ENCODE assay signal across 8 mouse cellular contexts in genomic region chr14:25396990-25397531, GRCm38 (mm10).
DNase-seq lines count a peak whose midpoint lies in the region; ATAC-seq lines count a peak whose summit lies in the region.

No protein-coding gene starts in this region.

- no peaks in the 10 kb centered on the region for H3K36me3 ChIP-seq in forebrain, embryonic 16.5 days (ENCODE audit: control insufficient read depth, insufficient read depth)
- H3K36me3 ChIP-seq in hindbrain, embryonic 11.5 days (ENCODE audit: control insufficient read depth, insufficient read depth, low read length), result no peaks in the 10 kb centered on the region
- H3K36me3 ChIP-seq in limb, embryonic 15.5 days, result no peaks in the 10 kb centered on the region

- 3% methylated on average over 9 of the region's 9 CpGs for WGBS in forebrain, embryonic 16.5 days
- 1% methylated on average over 9 of the region's 9 CpGs for WGBS in hindbrain, embryonic 11.5 days
- WGBS in limb, embryonic 15.5 days, result 3% methylated on average over 9 of the region's 9 CpGs

- H3K27ac ChIP-seq in forebrain, embryonic 16.5 days (ENCODE audit: low read length), result peak overlapping the region; percentile 80
- peak overlapping the region; percentile 68 for H3K27ac ChIP-seq in hindbrain, embryonic 11.5 days (ENCODE audit: low read depth, low read length)
- H3K27ac ChIP-seq in limb, embryonic 15.5 days, result peak overlapping the region; percentile 28

- H3K9me3 ChIP-seq in forebrain, embryonic 16.5 days (ENCODE audit: control insufficient read depth, low read length), result no peaks in the 10 kb centered on the region
- no peaks in the 10 kb centered on the region for H3K9me3 ChIP-seq in hindbrain, embryonic 11.5 days (ENCODE audit: control insufficient read depth, low read length)
- H3K9me3 ChIP-seq in limb, embryonic 15.5 days, result no peaks in the 10 kb centered on the region

- peak; percentile 57 for DNase-seq in 3134 (ENCODE audit: extremely low read depth, insufficient read length, low spot score)
- peak; percentile 64 for DNase-seq in adrenal gland, postnatal 25 days
- peak; percentile 78 for DNase-seq in hindbrain, embryonic 11.5 days (ENCODE audit: low spot score)
- peak; percentile 78 for DNase-seq in neural tube, embryonic 10.5 days (ENCODE audit: extremely low spot score, low spot score)
- DNase-seq in left cerebral cortex, adult 8-10 months (ENCODE audit: low spot score in 2 of 2), result no peak
- no peak for DNase-seq in layer of hippocampus, adult 9-11 months

- peak; percentile 83 for ATAC-seq in forebrain, embryonic 16.5 days
- ATAC-seq in hindbrain, embryonic 11.5 days (ENCODE audit: low FRiP score), result peak; percentile 85
- ATAC-seq in limb, embryonic 15.5 days (ENCODE audit: insufficient number of reproducible peaks, low FRiP score, low TSS enrichment, low read depth), result peak; percentile 72; the same call in 1 of the 2 replicates

- no peaks in the 10 kb centered on the region for H3K27me3 ChIP-seq in forebrain, embryonic 16.5 days (replicated peaks; ENCODE audit: control insufficient read depth, insufficient read depth, low read length)
- peaks cover 5% of the 10 kb centered on the region for H3K27me3 ChIP-seq in hindbrain, embryonic 11.5 days (ENCODE audit: control insufficient read depth, insufficient read depth, low read length)
- H3K27me3 ChIP-seq in limb, embryonic 15.5 days, result no peaks in the 10 kb centered on the region

- peak overlapping the region; percentile 24 for H3K4me2 ChIP-seq in forebrain, embryonic 16.5 days (ENCODE audit: low read length)
- H3K4me2 ChIP-seq in hindbrain, embryonic 11.5 days (replicated peaks; ENCODE audit: low read depth, low read length), result peak overlapping the region; percentile 15; the same call in 1 of the 2 replicates
- peak overlapping the region; percentile 35 for H3K4me2 ChIP-seq in limb, embryonic 15.5 days

- H3K9ac ChIP-seq in forebrain, embryonic 16.5 days (replicated peaks; ENCODE audit: low read depth, low read length), result peak overlapping the region; percentile 34; the same call in 1 of the 2 replicates
- H3K9ac ChIP-seq in hindbrain, embryonic 11.5 days (ENCODE audit: low read depth, low read length), result no peak overlapping the region
- H3K9ac ChIP-seq in limb, embryonic 15.5 days, result no peak overlapping the region

- H3K4me1 ChIP-seq in forebrain, embryonic 16.5 days (replicated peaks; ENCODE audit: control insufficient read depth, insufficient read depth, low read length), result peaks cover 22% of the 10 kb centered on the region
- peaks cover 17% of the 10 kb centered on the region for H3K4me1 ChIP-seq in hindbrain, embryonic 11.5 days (replicated peaks; ENCODE audit: control insufficient read depth, insufficient read depth, low read length)
- peaks cover 19% of the 10 kb centered on the region for H3K4me1 ChIP-seq in limb, embryonic 15.5 days

- no peak overlapping the region for H3K4me3 ChIP-seq in forebrain, embryonic 16.5 days (replicated peaks; ENCODE audit: low read length)
- H3K4me3 ChIP-seq in hindbrain, embryonic 11.5 days (ENCODE audit: low read depth, low read length), result no peak overlapping the region
- peak overlapping the region; percentile 21 for H3K4me3 ChIP-seq in limb, embryonic 15.5 days

Comparison
In these comparisons a context has a peak if more than half of its experiments do, and no peak if none do; other contexts are left out.
1. DNase-seq: peak in 3134 (single experiment), adrenal gland, postnatal 25 days (single experiment), hindbrain, embryonic 11.5 days (single experiment) and neural tube, embryonic 10.5 days (single experiment); none in left cerebral cortex, adult 8-10 months (0 of 2) and layer of hippocampus, adult 9-11 months (single experiment).
2. H3K27ac ChIP-seq: peak in every context shown above with its lines; median percentile 80 in forebrain, embryonic 16.5 days; 68 in hindbrain, embryonic 11.5 days; 28 in limb, embryonic 15.5 days.
3. Peak in every context shown above with its lines, with median percentiles within 50 percentile points of each other: ATAC-seq and H3K4me2 ChIP-seq.